Mouse (Mus musculus): ENCODE data around the gene Cd200r1.

The Cd200r1 gene

GRCm38 (mm10) chr16:44765555-44766319, at the start of gene Cd200r1:
Cd200r1 (plus strand) TSS chr16:44765736.
- no peak for DNase-seq (ENCODE audit: low spot score)

DNA sequence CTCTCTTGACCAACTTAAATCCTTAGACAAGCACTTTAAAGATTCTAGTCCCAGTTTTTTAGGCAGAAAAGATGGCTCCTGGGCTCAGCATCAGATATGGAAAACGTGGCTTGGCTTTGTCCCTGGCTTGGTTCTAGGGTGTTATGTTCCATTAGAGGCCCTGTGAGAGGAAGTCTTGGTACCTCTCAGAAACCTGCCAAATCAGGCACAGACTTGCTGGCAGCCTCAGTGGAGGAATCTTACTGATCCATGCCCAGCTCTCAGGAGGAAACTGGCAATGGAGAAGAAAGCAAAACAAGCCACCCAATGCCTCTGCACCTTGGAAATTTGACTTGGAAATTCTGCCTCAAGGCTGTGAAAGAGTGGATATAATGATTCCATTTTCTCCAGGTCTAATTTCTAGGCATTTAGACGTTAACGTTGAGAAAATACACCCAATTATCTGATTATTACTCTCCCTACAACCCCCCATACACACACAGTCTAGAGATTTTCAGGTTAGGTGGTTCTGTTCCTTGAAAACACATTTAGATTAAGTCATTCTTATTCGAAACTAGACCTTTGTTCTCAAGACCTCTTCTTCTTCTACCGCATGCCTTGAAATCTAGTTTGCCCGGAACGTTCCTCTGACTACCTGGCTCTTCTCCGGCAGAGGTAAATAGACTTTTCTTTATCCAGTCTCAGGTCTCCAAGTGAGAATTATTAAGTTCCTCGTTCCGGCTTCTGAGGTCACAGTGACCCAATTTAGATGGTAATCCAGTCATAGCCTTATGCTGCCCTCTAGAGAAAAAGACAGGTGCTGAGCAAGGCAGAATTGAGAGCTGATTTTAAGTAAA, 49.0 kb upstream of the Cd200r1 start:
- no peak for DNase-seq (ENCODE audit: low spot score)

- DNase-seq (ENCODE audit: low spot score) = no peak
Observed at GRCm38 (mm10) chr16:44717141-44717634, 48.3 kb upstream of the Cd200r1 start.

DNA sequence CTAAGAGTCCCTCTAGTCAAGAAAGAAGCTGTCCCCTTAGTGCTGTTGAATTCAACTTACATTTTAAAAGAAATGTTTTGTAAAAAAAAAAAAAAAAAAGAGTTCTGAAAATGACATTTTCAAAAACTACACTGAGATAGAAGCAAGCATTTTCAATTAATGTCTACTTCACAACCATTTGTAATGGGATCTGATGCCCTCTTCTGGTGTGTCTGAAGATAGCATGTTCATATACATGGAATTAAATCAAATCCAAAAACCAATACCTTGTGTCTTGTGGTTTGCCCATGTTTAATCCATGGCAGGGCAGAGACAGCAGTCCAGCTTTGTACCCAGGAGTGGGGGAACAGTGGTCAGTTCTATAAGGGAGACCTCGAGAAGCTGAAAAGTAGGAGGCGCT, 47.7 kb upstream of the Cd200r1 start:
- no peak for DNase-seq (ENCODE audit: low spot score)

- no peak for DNase-seq (ENCODE audit: low spot score)
Observed at GRCm38 (mm10) chr16:44719349-44719748, 46.2 kb upstream of the Cd200r1 start.

GRCm38 (mm10) chr16:44720518-44720917, 45.0 kb upstream of the Cd200r1 start:
- no peak for DNase-seq (ENCODE audit: low spot score)

- no peak for DNase-seq (ENCODE audit: low spot score)
Observed at GRCm38 (mm10) chr16:44722666-44723065, 42.9 kb upstream of the Cd200r1 start.

DNA sequence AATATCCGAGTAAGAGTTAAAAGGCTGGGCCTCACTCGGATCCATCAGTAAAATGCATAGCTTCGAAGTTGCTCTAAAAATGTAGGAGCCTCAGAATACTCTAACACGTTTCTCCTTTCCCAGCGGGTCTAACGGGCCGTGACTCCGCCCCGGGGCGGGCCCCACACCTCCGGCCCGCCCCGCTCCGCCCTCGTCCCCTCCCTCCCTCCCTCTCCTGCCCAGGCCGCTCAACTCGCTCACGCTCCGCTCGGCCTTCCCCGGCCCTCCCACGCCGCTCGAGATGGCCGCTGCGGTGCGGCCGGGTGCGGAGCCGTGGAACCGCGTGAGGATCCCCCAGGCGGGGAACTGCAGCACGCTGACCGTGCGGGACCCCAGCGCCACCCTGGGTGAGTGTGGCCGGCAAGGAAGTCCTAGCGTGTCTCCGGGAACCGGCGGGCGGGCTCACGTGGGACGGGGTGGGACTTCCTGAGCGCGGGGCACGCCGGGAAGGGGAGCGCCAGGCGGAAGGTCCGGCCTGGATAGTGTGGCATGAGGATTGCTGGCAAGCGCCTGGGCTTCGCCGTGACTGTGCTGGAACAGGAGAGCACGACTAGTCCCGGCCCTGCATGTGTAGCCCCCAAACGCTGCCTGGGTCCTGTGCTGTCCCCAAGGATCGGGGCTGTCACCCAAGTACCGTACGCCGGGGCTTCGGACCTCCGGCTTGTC, 41.3 kb upstream of the Cd200r1 start, which contains the start of gene Nepro:
Gene Nepro (plus strand): TSS at position 219 of the 705 bp plus-strand sequence.
- DNase-seq (ENCODE audit: low spot score) = peak; percentile 89

DNA sequence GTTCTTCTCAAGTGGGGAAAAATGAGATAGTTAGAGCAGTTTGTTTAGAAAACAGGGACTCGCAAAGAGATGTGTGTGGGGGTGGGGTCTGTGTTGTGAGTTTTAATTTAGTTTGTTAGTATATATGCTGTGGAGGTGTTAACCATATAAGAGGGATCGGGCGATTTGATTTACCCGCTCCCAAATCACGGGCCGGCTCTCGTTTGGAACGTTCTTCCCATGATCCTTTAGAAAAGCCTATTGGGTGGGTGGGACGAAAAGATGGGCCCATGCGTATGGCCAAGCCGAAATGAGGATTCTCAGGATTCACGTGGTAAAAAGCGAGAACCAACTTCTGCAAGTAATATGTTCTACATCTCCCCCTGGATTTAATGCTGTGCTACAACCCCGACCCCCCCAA, 40.7 kb upstream of the Cd200r1 start:
- DNase-seq (ENCODE audit: low spot score) = peak; percentile 20

DNA sequence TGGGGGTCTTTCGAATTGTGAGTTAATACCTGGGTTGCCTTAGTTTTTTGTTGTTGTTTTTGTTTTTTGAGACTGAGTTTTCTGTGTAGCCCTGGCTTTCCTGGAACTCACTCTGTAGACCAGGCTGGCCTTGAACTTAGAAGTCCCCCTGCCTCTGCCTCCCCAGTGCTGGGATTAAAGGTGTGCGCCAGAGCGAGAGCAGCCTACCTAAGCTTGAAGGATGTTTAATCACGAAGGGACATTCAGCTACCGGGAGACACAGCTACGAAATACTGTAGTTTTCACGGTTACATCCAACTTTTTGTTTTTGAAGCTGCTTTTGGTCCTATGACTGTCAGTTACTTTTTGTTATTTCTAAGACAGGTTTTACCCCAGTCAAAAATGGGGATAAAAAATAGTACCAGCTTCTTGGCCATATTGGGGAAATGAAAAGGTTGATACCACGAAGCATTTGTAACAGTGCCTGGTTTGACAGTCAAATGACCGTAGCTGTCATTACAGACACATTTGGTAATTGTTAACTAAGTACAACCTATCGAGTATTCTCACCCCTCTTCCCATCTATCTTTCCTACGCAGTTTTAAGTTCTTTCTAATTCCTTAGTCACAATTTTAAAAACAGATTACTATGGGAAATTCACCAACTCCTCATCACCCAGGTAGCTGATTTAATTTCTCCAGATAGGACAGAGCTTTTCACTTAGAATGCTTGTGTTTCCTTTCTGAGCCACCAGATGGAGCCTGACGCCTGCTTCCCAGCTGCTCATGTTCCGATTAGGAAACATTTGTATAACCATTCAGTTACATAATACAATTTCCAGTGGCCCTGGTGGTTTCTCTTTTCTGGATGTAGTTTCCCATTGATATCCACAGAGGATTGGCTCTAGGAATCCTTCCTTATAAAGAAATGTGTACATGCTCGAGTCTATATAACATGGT, 40.0 kb upstream of the Cd200r1 start:
- peak; percentile 55 for DNase-seq (ENCODE audit: low spot score)

DNA sequence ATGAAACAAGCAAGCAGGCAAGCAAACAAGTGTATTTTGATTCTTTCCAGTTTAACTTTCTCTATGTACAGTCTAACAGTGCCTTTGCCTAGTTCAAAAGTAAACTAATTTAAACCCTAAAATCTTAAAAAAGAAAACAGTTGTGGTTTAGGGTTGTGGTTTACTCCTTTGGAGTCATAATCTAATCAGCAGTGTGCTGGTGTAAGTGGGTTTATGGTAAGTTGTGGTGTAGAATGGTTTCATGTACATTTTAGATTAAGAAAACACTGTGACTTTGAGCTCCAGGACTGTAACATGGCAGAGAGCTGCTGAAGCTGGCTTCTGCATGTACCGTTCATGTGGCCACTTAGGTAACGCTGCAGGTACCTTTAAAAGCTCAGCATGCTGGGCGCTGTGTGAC, 38.0 kb upstream of the Cd200r1 start:
- DNase-seq (ENCODE audit: low spot score) = no peak

- no peak for DNase-seq (ENCODE audit: low spot score)
Observed at GRCm38 (mm10) chr16:44734059-44734458, 31.5 kb upstream of the Cd200r1 start.

GRCm38 (mm10) chr16:44735676-44736075, 29.9 kb upstream of the Cd200r1 start:
- no peak for DNase-seq (ENCODE audit: low spot score)

DNA sequence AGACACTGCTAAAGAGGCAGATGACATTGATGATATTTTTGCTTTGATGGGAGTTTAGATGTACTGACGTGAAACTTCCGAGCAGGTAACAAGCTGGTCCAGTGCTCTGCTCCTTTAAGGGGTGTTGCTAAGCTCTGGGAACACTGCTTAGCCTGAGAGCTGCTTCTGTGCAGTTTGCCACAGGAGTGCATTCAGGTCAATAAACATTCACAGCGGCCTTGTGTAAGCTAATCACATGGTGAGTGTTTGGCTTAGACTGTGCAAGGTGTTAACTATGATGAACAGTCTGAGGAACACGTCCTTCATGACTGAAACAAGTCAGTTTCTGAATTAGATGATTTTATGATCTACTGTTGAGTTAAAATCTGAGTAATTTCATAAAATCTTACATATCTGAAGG, 29.4 kb upstream of the Cd200r1 start:
- no peak for DNase-seq (ENCODE audit: low spot score)

DNA sequence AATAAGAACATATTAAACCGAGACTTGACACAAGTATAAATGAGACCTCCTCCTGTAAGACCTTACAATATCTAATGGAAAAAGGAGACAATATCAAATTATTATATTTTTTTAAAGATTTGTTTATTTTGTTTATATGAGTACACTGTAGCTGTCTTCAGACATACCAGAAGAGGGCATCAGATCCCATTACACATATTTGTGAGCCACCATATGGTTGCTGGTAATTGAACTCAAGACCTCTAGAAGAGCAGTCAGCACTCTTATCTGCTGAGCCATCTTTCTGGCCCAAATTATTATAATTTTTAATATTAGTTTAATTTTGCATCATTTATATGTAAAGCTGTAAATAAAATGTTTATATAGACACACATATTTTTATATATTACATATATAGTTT, 22.8 kb upstream of the Cd200r1 start:
- no peak for DNase-seq (ENCODE audit: low spot score)

- no peak for DNase-seq (ENCODE audit: low spot score)
Observed at GRCm38 (mm10) chr16:44745471-44745865, 20.1 kb upstream of the Cd200r1 start.

- DNase-seq (ENCODE audit: low spot score) = peak; percentile 70
Observed at GRCm38 (mm10) chr16:44745866-44746562, 19.5 kb upstream of the Cd200r1 start, which contains the start of gene Gtpbp8. Gtpbp8 (minus strand) TSS chr16:44746363.

DNA sequence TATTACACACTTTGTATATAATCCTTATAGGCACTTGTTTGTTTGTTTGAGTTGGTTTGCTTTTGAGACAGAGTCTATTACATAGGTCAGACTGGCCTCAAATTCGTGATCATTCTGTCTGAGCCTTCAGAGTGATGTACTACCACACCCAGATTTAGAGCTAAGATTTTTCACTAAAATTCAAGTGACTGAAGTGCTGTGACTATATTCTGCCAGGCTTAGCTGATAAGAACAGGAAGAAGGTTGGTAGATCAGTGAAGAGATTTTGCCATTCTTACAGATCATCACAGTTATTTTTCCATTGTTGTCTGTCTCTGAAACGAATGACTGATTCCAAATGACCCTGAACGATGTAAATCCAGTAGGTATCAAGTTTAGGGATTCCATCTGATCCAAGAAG, 17.5 kb upstream of the Cd200r1 start:
- DNase-seq (ENCODE audit: low spot score) = no peak

GRCm38 (mm10) chr16:44757700-44758099, 7.8 kb upstream of the Cd200r1 start:
- DNase-seq (ENCODE audit: low spot score) = no peak

DNA sequence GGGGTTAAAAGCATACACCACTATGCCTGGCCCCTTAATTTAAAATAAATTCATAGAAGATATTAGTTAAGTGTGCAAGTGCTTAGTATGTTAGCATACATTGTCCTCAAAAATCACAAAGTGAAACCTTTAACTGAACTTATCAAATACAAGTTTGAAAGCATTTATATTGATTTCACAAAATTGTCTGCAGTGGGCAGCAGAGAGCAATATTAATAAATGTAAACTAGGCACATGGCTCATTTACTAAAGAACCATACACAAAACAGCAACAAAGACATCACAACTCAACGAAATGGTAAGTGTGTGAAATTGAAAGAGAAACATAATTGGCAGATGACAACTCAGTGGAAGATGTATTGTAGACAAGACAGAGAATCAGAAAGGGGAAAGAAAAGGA, 3.7 kb upstream of the Cd200r1 start:
- DNase-seq (ENCODE audit: low spot score) = no peak
